Mouse (Mus musculus) embryo, embryonic 10.5 days (tissue): ENCODE measurements around the gene Cep295nl.
A peak's percentile ranks its signal among the peaks of the same experiment; 100 is the strongest.
"Not testable (repeated sequence)": the region's sequence is repeated elsewhere in the genome, so short reads cannot be mapped to it uniquely, and the experiment has no call there.

Source experiments
- DNase-seq: peaks from one replicate; pipeline ENCODE4 v3.0.0-alpha.2; 2015; ENCODE audit warnings: low spot score

Cep295nl gene

DNA sequence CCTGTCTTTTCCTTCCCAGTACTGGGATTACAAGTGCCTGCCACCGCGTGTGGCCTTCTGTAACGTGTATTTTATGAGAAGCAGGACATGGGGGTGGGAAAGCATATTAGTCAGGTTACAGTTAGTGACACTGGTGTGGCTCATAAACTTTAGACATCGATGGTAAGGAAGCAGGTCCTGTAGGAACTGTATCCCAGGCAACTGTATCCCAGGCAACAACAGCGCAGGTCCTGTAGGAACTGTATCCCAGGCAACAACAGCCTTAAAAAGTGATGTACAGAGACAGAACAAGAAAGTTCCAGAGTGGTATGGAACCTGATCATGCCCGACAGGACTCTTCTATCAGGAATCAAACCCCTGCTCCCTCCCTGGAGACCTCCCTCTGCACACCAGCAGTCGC is 20.8 kb downstream of the Cep295nl start:
- DNase-seq, result no peak

DNA sequence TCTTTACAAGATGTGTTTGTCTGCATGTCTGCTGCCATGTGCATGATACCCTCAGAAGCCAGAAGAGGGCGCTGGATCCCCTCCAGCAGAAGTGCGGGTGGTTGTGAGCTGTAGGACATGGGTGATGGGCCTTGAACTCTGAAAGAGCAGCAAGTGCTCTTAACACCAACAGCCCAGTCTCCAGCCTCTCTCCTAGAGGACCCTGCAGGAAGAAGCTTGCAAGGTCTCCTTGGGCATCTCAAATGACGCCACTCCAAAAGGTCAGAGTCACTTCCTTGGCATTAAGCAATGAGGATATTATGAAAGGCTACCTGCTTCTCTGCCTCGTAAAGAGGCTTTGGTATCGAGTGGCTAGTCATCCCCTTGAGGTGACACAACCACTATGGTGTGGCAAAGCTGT is 23.6 kb downstream of the Cep295nl start:
- DNase-seq, result peak; percentile 57

DNA sequence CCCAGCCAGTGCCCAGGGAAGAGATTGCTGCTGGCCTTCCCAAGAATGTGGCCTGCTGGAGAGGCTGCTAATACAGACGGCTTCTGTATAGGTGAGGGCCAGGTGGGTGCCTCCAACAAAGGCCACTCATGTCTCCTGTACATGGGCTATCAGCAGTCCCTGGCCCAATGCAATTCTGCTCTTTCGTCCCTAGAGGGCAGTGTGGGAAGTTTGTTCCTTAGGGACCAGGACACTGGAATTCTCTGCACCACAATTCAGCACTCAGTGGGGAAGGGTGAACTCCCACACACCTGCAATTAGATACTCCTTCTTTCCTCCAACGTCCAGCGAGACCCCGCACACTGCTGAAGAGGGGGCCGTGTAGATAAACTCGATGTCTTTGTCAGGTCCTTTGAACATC is 25.2 kb downstream of the Cep295nl start:
- peak; percentile 91 for DNase-seq

DNA sequence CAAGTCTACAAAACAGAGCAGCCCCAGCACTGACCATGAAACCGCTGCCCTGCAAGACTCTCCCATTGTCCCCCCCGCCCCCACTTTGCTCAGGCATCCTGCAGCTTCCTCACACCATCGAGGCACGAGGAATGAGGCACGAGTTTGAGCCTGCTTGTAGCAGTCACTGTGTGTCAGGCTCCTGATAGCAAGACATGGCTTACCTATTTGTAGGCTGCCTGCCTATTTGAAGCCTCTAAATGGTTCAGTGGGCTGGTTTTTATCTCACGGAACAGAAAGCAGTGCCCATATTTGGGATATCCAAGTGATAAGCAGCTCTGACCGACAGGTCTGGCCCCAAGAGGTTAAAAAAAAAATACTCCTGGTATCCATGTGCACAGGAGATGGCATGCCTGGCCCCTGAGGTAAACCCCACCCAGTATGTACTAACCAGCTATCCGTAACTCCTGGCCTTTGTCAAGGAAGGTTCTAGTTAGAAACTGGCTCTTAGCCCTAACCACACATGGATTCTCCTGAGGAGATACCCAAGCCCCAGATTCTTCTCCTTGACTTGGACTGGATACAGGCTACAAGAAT is 26.0 kb downstream of the Cep295nl start:
- DNase-seq, result no peak

DNA sequence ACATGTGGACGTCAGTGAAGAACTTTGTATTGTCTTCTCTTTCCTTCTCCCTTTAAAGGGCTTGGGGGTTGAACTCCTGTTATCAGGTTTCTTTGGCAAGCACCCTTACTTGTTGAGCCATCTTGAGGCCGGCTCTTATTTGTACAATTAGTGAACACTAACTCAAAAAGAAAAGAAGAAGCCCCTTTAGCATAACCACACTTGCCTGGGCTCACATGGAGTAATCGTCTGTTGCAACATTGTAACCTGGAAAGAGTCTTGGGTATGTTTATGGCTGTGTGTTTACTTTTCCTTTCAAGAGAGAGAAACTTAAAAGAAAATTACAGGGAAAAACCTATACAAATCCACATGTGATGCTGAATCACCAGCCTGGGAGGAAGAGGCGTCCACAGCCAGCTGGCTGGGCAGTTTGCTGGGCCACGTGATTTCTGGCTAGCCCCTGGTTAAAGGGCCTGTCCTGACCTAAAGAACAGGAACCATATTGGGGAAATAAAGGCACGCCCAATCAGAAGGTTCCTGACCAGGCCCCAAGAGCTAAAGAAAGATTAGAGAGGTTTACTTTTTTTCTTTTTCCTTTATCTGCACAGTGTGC is 30.1 kb downstream of the Cep295nl start:
- no peak for DNase-seq

GRCm38 (mm10) chr11:118307962-118308361 is 34.3 kb downstream of the Cep295nl start:
- DNase-seq, result not testable (repeated sequence)

DNA sequence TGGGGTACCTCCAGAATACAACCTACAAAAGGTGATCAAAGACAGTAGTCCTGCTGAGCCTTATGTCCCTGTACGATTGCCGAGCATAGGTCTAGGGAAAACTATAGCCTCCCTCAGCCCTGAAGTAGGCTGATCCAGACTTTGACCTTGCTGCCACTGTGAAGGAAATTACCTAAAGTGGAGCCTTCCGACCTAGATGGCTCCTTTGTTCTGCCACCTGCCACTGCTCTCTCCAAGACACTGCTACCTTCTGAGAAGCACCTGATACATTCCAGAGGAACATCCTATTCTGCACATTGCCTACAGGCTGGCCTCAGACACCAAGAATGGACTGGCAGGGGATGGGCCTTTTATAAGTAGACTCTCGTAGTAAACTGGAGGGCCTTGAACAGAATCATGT is 38.3 kb downstream of the Cep295nl start:
- not testable (repeated sequence) for DNase-seq

- no peak for DNase-seq
Measured at GRCm38 (mm10) chr11:118298810-118299209, 43.5 kb downstream of the Cep295nl start.

- no peak for DNase-seq
Measured at GRCm38 (mm10) chr11:118297967-118298366, 44.3 kb downstream of the Cep295nl start.

DNA sequence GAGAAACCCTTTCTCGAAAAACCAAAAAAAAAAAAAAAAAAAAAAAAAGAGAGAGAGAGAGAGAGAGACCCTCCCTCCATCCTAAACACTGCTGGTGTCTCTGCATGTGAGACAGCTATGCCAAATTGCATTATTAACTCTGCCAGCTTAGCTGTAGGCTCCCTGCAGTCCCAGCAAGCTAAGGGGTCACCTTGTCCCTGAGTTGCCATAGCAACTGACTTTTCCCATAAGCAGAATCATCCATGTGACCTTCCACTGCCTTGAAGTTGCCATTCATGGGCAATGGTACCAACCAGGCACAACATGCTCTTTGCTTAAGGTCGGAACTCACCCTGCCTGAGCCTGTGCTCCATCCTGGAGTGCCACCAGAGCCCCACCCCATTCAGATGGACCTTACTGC is 47.3 kb downstream of the Cep295nl start:
- DNase-seq, result no peak

DNA sequence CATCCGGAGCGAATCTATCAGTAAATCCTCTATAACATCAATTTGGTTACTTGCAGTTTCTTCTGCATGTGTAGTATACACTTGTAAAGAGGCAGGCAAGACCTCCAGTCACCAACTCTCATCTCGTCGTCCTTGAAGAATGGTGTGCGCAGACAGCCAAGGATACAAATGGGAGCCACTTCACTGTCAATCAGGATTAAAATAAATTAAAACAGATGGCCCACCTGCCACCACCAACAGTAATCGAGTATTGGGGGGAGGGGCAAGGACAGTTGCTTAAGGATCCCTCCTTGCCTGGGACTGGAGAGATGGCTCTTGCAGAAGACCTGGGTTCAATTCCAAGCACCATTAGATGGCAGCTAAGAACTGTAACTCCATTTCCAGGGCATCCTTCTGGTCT is 49.6 kb downstream of the Cep295nl start:
- no peak for DNase-seq

DNA sequence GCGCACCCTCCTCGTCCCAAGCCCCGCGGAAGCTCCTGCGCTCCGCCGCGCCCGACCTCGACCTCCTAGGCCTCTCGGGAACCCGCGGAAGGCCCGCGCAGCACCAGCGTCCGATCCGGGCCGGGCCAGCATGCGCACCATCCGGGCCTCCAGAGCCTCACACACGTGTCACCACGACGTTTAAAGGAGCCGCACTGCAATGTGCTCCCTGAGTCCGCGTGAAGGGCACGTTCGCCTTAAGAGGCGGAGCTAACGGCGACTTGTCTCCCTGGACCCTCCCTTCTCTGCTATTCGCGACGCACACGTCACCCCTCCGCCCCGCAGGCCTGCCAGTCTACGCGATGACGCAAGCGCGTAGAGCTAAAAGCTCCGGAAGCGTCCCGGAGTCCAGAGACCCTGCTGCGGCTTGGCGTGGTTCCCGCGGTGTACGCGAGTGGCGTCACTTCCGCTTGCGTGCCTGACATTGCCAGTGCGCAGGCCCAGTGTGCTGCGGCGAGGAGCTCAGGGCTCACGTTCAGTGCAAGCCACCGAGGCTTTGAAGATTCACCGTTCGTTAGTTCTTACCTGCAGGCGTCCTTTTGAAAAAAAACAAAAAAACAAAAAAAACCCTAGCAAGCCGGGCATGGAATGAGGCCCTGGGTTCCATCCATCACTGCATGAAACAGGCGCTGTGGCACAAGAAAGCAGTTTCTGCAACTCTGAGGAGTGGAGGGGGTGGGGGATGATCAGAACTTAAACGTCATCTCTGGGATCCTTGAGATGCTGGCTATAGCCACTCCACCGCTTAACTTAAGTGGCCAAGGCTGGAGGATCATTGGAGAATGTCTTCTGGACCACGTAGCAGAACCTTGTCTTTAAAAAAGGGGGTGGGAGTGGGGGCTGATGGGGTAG is 52.1 kb downstream of the Cep295nl start, which contains the start of gene Usp36:
Gene Usp36 (minus strand): TSS at position 246 of the 891 bp plus-strand sequence.
- peak; percentile 100 for DNase-seq

GRCm38 (mm10) chr11:118289562-118289961 is 52.7 kb downstream of the Cep295nl start:
- peak; percentile 49 for DNase-seq

DNA sequence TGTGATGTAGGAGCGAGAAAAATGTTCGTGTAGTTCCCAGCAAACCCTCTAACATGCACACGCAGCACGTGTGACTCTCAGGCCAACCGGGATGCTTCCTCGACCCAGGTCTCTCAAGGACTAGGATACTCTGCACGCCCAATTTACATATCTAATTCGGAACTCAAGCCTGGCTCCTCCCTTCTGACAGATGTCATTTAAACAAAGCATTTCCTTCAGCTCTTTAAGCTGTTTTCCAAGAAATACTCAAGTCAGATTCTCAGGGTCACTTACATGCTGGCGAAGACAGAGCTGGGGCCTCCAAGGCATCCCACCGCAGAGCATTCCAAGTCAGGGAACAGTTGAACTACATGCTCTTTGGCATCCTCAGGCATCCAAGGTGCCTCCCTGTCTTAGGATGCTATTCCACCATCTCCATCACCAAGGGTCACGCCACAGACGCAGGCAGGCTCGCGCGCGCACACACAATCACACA is 53.2 kb downstream of the Cep295nl start:
- DNase-seq, result peak; percentile 61

DNA sequence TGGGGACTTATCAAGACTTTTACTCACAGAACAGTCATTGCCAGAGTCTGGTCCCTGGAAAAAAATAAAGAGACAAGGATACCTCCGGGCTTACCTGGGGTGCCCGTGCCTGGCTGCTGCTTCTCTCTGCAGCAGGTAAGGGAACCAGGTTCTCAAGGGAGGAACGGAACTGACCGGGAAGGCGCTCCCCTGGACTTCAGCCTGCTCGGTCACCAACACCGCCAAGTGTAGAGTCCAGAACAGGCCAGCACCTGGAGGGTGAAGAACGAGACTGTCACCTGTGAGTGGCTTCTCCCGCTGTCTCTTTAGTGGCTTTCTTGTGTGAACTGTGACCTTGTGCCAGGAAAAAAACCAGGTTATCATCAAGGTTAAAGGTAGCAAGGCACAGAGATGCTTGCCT is 54.7 kb downstream of the Cep295nl start:
- no peak for DNase-seq

DNA sequence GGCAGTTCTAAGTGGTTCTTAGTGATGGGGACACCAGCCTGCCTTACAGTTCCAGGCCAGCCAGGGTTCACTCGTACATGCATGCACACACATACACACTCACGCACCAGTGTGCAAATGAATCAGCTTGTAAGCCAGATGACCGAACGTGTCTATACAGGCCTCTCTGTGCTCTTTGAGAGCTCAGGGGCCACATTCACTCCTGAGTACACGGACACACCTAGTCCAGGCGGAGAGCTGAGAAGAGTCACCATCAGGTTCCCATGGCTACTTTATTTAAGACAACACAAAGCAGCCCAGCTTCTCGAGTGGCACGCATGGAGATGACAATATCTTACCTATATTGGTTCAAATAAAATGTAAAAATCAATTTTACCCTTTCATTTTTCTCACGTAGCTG is 55.9 kb downstream of the Cep295nl start:
- no peak for DNase-seq

DNA sequence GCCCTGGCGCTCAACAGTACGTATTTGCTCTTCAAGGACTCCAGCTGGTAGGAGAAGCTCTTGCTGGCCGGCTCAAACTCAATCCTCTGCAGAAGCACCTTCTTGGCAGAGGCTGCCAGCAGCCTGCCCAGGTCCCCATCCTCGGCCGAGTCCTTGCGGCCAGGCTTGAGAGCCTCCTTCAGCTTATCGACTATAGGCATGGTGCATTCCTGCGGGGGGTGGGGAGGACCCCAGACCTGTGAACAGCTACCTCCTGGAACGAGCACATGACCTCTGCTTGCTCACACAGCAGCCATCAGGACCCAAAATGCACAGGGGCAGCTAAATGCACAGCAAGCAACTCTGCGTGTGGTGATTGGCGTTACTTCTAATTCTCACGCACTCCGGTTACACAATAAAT is 56.5 kb downstream of the Cep295nl start:
- DNase-seq, result no peak
